Mouse (Mus musculus) liver (tissue): ENCODE results near the gene Zbtb20.

Source experiments
- DNase-seq: peaks from one replicate; pipeline ENCODE4 v3.0.0-alpha.2; 2020; ENCODE audit warnings: mixed read lengths

Zbtb20 gene

DNA sequence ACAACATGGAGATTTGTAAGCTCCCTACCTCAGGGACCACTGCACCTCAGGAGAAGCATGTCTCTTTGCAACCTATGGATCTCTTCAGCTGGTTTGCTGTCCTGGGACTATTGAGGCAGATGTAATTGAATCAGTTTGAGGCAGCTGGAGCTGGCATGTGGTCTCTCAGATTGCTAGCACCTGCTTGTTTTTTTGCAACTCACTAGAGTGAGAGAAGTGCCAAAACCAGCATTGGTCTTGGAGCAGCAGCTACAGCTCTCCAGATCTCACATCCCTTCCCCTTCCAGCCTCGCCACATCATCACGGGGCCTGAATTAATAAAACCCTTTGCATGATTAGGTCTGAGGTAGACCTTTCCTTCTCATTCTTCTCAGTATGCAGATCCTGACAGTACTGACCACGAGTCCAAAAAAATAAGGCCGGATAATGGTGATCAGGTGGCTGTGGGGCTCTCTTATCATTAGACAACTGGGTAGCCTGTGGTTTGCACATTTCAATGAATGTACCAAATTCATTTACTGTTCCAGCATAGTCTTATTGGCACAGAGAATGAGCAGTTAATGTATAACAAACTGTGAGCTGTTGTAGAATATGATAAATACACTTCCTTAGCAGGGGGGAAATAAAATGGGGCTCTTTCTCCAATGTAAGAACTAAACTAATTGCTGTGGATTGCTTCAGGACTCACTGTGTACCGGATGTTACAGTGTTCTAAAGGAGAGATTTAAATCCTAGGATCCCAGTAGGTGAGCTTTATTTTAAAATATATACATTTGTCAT lies 205.4 kb downstream of the Zbtb20 start:
- no peak for DNase-seq

- DNase-seq = no peak
Measured at GRCm38 (mm10) chr16:43081995-43082394, 206.3 kb downstream of the Zbtb20 start.

GRCm38 (mm10) chr16:43082801-43083200 lies 207.1 kb downstream of the Zbtb20 start:
- DNase-seq = no peak

- DNase-seq = no peak
Measured at GRCm38 (mm10) chr16:43090188-43090587, 214.5 kb downstream of the Zbtb20 start.

- no peak for DNase-seq
Measured at GRCm38 (mm10) chr16:43094161-43094560, 218.5 kb downstream of the Zbtb20 start.

DNA sequence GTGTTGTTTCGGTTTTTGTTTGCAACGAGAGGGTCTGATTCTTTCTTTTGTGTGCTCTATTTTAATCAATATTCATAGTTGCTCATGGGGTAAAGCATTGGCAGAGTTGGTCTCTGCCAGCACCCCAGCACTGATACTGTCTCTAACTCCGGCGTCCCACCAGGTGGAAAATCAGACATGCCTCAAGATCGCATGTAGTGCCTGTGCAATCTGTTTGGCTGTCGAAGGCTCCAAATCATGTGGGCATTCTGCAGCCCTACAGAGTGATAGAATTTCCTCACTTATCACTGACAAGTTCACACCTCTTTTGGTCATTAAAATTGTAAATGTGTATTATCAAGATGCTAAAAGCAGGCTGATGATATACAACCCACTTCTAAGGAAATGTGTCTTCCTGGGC lies 219.1 kb downstream of the Zbtb20 start:
- DNase-seq = no peak

DNA sequence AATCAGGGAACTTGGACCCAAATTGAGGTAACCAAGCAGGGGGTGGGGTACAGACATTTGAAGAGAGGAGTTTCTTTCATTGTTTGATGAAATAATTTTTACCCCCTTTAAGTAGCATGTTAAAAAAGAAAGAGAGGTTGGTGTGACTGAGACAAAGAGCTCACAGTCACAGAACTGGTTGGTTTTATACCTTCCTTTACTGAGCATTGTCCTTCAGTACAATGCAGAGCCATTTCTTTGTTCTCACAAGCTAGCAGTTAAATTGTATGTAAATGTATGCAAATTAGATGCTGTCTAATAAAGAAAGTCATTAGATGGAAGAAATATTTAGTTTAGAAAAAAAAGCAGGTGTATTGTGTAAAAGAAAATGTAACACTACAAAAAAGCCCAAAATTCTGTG lies 220.4 kb downstream of the Zbtb20 start:
- DNase-seq = no peak

DNA sequence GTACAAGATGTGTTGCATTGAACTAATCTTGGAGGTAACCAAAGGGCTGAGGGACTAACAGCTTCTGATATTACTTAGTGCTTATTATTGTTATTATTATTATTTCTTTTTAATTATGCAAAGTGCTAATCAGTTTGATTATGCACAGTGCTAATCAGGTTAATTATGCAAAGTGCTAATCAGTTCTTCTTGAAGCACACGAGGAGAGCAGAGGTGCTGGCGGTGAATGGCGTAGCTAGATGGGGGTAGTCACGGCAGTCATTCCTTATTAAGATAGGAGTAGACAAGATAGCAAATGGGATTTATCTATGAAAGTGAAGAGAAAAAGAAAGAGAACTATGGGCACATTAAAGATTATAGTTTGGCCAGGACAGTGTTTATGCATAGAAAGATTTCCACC lies 222.5 kb downstream of the Zbtb20 start:
- DNase-seq = no peak

GRCm38 (mm10) chr16:43098666-43099065 lies 223.0 kb downstream of the Zbtb20 start:
- no peak for DNase-seq

GRCm38 (mm10) chr16:43111288-43111687 lies 235.6 kb downstream of the Zbtb20 start:
- no peak for DNase-seq

- no peak for DNase-seq
Measured at GRCm38 (mm10) chr16:43113968-43114367, 238.3 kb downstream of the Zbtb20 start.

- DNase-seq = no peak
Measured at GRCm38 (mm10) chr16:43129966-43130365, 254.3 kb downstream of the Zbtb20 start.

DNA sequence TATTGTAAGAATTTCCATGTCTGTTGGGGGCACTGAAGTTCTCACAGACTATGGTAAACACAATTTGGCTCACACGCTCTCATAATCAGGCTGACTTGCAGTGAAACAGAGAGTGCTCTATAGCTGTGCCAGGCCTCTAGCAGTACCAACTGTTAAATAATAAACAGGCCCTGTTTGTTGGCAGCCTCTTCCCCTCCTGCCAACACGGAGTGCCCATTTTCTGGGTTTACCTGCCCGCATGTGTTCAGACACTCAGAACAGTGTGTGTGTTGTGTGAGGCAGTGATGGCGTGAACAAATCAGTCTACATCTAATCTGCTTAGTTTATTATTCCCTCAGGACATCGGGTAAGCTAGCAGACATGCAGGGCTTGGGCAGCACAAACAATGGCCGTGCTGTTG lies 254.9 kb downstream of the Zbtb20 start:
- DNase-seq = no peak

- DNase-seq = no peak
Measured at GRCm38 (mm10) chr16:43131077-43131476, 255.4 kb downstream of the Zbtb20 start.

DNA sequence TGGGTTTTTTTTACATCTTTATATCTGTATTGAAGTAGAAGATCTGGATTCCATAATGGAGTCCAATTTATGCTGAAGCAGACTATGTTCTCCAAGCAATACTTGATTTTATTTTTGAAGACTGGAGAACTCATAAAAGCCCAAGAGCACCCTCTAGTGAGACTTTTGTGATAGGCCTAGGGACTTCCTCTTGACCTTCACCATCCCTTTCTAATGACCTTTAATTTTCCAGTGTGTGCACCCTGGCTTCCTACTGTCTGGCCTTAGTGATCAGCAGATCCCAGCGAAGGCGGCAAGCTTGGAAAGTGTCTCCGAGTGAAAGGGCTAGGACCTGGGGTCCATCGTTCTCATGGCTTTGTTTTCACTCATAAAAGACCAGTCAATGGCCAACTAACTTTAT lies 292.8 kb downstream of the Zbtb20 start:
- no peak for DNase-seq

DNA sequence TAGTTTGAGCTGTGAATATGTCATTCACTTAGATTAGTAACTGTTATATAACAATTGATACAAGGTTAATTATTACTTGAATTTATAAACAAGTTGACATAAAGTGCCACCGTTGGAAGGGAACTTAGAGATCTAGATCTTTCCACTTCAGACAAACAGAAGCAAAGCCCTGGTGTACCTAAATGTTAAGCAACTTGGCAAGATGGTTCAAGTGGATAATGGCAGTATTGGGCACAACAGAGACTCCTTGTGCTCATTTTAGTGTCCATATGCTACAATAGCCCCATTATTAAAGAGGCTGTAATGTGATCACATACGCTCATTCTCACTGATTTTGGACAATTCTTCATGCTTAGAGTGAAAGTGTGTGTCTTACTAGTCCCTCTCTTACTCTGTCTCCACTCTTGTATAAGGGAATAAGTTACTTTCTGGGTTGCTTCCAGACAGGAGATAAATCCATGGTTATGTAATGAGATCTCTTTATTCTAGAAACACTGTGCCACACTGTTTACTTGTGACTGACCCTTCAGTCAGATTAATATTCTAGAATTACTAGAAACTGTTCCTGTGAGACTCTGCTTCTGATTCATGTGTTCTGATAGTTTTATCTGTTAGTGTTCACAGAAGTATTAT lies 293.7 kb downstream of the Zbtb20 start:
- no peak for DNase-seq

DNA sequence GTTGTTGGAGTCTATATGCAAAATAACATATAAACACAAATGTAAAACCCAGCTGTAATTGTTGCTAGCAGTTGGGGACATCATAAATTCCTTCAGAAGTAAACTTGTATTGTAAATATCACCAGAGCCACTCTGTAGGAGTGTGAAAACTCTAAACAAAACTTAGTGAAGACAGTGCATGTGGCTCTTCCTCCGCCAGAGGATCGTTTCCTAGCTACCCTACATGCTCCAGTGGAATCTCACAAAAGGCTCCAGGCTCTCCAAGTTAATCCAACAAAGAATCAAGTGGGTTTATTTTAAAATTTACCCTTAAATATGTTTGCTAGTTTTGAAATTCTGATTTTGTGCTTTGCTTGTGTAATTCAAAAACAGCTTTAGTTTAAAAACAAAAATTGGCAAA lies 296.5 kb downstream of the Zbtb20 start:
- no peak for DNase-seq

GRCm38 (mm10) chr16:43172912-43173311 lies 297.2 kb downstream of the Zbtb20 start:
- no peak for DNase-seq

DNA sequence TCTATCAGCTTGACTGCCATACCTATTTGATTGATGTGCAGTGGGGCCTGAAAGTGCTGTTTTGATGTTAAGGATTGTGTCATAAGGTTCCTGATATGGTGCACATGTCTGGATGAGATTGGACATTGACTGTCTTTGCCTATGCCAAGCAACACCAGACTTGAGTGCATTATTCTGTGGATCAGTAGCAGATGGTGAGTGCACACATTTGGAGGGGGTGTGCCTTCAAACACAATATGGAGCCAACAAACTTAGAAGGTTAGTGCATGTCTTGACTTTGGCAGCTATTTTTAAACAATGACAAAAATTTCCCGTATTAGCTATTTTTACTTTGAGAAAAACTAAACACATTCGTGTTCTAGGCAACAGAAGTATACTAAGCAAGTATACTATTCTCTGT lies 299.1 kb downstream of the Zbtb20 start:
- no peak for DNase-seq

GRCm38 (mm10) chr16:43181038-43181437 lies 305.4 kb downstream of the Zbtb20 start:
- no peak for DNase-seq

- no peak for DNase-seq
Measured at GRCm38 (mm10) chr16:43190390-43190789, 314.7 kb downstream of the Zbtb20 start.

DNA sequence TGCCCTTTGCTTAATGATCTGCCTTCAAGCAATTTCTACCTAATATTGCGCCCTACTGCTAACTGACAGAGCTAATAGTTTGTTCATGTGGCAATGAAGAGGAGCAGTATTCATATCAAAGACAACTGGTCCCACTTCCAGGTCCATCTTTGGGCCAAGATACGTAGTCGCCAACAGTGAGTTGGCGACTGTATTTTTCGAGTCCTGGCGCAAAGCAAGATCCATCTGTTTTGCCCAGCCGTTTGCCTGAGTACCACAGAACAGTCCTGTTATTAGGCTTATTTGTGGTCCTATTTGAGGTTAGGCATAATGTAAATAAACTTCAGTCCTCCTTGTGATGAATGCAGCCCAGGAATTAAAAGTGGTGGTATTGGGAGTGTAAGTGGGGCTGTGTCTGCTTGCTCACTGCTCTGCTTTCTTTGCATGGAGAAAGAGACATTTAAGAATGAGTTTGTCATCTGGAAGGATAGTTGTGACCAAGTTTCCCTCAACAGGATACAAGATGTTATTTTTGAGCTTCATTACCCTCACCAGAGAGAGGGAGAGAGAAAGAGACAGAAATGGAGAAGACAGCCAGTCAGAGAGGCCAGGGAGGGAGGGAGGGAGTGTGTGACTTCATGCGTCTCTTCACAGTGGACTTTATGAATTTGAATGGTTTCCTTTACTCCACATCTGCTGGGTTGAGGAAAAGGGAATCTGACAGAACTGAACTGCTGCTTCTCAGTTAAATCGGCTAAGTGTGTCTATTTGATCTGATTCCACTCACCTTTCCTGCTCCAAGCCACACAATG lies 315.6 kb downstream of the Zbtb20 start:
- no peak for DNase-seq

DNA sequence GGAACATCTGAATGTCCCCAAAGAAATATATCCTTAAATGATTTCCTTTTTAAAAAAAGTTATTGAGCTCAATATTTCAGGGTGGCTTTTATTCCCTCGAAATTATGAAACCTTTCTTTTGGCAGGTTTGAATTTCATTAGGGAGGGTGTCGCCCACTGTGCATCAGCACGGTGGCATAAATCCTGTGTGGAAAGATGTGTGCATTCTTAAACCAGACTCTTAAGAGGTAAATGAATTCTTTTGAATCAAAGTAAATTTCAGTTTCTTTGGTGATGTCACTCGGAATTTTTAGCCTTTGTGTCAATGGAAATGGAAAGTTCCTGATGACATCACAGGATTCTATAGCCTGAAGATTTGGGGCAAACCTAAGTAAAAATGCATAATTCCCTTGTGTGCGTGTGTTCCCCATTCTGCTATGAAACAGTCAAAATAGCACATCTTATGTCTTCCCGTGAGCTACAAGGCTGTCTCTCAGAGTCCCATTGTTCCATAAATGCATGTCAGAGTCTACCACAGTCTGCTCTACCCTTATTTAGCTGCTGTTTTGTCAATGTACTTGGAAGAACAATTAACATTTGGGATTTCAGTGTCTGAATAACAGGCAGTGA lies 318.1 kb downstream of the Zbtb20 start:
- DNase-seq = no peak
